Mouse (Mus musculus): ENCODE measurements around the gene Elf5.

Elf5 gene

DNA sequence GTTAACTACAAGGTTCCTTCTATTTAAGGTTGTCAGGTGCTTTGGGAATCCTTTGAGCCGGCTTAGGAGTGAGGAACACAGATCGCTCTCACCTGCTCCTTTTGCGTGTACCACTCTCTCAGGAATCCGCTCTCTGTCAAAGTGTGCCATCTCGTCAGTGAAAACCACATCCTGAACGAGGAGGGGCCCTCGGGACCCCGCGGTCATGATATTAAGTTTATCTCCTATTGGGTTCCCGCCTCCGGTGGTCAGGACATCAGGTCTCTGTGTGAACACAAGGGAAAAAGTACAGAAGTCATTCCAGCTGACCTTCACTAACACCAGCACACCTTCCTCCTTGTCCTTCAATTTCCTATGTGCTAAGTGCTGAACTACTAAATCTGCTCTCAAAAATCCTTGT is 65.2 kb downstream of the Elf5 start:
- no peak for DNase-seq (ENCODE audit: low spot score)

DNA sequence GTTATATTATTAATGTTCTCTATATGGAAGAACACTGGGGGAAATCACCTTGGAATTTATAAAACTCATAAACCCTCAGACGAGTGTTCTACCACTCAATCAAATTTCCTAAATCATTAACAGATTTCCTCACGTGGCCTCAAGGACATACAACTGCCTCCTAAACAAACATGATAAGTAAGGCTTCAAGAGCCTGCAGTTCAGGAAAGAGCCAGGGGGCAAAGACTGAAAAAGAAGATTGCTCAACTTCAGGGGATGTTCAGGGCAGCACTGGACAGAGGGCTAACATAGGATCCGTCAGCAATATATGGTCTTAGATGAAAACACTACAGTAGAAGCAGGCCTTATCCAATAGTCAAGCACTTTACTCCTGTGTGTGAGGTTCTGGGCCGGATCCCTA is 66.0 kb downstream of the Elf5 start:
- DNase-seq (ENCODE audit: low spot score), result no peak

DNA sequence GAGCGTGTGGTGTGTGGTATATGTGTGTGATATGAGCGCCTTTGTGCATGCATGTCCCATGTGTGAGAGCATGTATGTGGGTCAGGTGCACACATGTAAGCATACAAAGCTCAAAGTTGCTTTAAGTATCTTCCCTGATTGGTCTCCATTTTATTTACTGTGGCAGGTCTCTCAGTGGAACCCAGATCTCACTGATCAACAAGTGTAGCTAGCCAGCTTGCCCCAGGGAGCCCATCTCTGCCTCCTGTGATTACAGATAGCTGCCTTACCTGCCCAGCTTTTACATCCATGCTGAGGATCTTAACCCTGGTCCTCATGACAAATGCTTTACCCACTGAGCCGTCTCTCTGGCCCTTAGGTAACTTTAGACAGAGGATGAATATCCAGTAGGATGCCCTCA is 66.8 kb downstream of the Elf5 start:
- no peak for DNase-seq (ENCODE audit: low spot score)

DNA sequence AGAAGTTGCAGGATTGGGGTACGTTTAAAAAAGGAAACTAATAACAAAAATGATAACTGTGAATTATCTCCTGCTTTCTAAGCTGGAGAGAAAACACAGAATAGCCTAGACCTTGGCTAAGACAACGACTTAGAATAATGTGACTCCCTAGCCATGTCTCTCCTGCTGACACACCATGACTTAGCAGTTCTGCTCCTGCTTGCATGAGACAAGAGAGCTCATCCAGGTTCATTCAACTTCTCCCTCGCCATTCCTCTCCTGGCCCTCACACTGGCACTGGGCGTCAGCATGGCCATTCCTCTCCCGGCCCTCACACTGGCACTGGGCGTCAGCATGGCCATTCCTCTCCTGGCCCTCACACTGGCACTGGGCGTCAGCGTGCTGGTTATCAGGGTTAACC is 68.8 kb downstream of the Elf5 start:
- DNase-seq (ENCODE audit: low spot score), result peak; percentile 86

DNA sequence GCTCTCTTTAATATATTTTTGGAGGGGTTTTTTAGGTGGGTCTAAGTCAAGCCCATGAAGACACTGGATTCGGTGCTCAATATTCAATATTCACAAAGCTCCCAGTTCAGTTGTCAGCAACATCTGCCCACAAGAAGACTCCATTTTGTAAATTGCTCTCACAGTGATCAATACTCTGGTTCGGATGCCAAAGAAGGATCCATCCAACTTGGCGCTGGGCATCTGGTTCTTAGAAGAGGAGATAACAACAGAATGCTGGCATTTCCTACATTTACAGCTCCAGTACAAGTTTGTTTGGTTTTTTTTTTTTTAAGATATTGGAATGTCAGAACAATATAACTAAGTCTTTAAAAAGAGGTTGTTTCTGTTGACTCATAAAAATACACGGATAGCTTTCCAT is 69.4 kb downstream of the Elf5 start:
- DNase-seq (ENCODE audit: low spot score), result no peak

GRCm38 (mm10) chr2:103481314-103482231 is 70.1 kb downstream of the Elf5 start:
- DNase-seq (ENCODE audit: low spot score), result no peak

DNA sequence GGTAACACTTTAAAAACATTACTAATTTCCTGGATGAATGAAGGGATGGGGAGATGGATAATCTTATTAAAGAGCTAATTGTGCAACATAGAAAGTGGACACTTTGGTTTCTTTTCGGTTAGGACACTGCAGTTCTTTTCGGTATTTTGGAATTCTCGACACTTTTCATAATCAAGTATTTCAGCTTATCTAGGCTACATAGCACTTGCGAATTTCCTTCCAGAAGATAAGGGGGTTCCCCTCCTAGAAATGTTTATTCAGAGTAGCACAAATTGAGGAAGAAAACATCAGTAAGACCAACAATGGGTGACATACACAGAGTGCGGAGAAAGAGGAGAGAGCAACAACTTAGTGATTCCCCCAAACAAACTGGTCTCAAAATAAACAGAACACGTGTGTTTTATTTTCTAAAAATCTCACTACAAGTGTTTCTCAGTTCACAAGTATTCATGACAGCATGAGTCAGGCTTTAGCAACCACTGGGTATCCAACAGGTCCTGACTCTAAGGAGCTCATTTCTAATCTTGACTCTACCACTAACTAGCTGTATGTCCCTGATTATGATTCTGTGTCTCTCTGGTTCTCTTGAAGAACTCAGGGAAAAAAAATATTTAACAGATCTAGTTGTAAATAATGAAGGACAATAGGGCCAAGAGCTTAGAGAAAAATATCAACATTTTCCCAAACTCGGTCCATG is 71.9 kb downstream of the Elf5 start:
- DNase-seq (ENCODE audit: low spot score), result peak; percentile 63

DNA sequence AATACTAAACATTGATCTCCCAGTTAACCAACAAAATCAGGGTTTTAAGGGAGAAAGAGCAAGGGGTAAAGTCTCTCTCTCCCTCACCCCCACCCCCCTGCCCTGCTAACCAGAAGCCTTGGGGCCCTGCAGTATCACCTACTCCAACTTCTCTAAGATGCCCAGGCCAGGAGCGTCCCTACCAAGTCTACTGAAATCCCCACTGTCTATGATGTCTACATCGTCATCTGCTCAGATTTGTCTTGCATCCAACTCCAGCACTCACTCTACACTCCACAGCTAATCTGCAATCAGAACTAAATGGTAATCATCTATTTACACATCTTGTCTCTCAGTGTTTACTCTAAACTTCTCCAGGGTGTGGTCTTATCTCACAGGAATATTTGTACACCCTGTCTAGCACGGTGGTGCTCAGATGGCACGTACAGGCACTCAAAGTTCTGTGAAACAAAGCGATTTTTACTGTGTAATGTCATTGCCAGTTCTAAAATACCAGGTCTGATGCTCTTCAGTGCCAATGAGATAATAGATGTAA is 72.6 kb downstream of the Elf5 start:
- peak; percentile 70 for DNase-seq (ENCODE audit: low spot score)

- peak; percentile 93 for DNase-seq (ENCODE audit: low spot score)
These were observed 73.3 kb downstream of the Elf5 start, which contains the start of gene Cat for GRCm38 (mm10) chr2:103484617-103485401. Gene Cat (minus strand): TSS chr2:103485160.

- no peak for DNase-seq (ENCODE audit: low spot score)
These were observed 81.0 kb downstream of the Elf5 start for GRCm38 (mm10) chr2:103492526-103492925.

DNA sequence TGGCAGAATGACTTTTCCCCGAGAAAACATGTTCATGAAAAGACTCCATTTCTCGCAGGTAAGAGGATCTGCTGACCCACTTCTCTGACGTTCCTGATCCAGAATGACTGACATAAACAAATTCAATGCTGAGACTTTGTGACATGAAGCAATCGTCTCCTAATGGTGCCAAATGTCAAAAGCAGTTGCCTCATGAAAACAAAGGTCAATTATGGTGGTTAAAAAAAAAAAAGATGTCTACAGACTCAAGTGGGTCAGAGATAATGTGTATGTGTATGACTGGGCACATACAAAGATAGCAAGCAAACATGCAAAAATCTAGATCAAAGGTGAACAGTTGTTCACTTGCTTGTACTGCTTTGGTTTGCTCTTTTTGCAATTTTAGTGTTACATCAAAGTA is 82.3 kb downstream of the Elf5 start:
- no peak for DNase-seq (ENCODE audit: low spot score)

- DNase-seq (ENCODE audit: low spot score), result no peak
These were observed 84.3 kb downstream of the Elf5 start for GRCm38 (mm10) chr2:103495633-103496418.
